In genomic region chr2:148044877-148045539, GRCm38 (mm10) we compare ENCODE assay signal across 8 mouse cellular contexts. TPM values are rescaled to one million over a fixed set of nuclear protein-coding genes. Genes with fewer than 3 reads are reported as not detected.
A peak's percentile ranks its signal among the peaks of the same experiment; 100 is the strongest.
DNase-seq lines count a peak whose midpoint lies in the region; ATAC-seq and TF ChIP-seq lines count a peak whose summit lies in the region.

No protein-coding gene starts in this region.

- under 1% methylated on average over 26 of the region's 26 CpGs for WGBS in forebrain, embryonic 11.5 days
- WGBS in forebrain, embryonic 16.5 days: under 1% methylated on average over 26 of the region's 26 CpGs
- WGBS in hindbrain, embryonic 14.5 days: under 1% methylated on average over 26 of the region's 26 CpGs

- H3K4me2 ChIP-seq in forebrain, embryonic 11.5 days (ENCODE audit: low read depth, low read length, severe bottlenecking): no peak overlapping the region
- no peak overlapping the region for H3K4me2 ChIP-seq in forebrain, embryonic 16.5 days (ENCODE audit: low read length)
- H3K4me2 ChIP-seq in hindbrain, embryonic 14.5 days (replicated peaks): no peak overlapping the region

- H3K27me3 ChIP-seq in forebrain, embryonic 11.5 days (ENCODE audit: control insufficient read depth, insufficient read depth, low read length): peaks cover 97% of the 10 kb centered on the region
- H3K27me3 ChIP-seq in forebrain, embryonic 16.5 days (replicated peaks; ENCODE audit: control insufficient read depth, insufficient read depth, low read length): peaks cover 81% of the 10 kb centered on the region
- H3K27me3 ChIP-seq in E14TG2a.4 (ENCODE audit: insufficient read depth, low read length): peaks cover 95% of the 10 kb centered on the region
- peaks cover 97% of the 10 kb centered on the region for H3K27me3 ChIP-seq in hindbrain, embryonic 14.5 days (ENCODE audit: control insufficient read depth, insufficient read depth, low read length)

- no peak for TF ChIP-seq CTCF in E14TG2a.4 (conservative IDR thresholded peaks at IDR 0.05; ENCODE audit: low read length)

- H3K4me3 ChIP-seq in forebrain, embryonic 11.5 days (ENCODE audit: low read depth, low read length): peak overlapping the region; percentile 2; the same call in 1 of the 2 replicates
- H3K4me3 ChIP-seq in forebrain, embryonic 16.5 days (replicated peaks; ENCODE audit: low read length): no peak overlapping the region
- peak overlapping the region; percentile 52 for H3K4me3 ChIP-seq in E14TG2a.4 (replicated peaks; ENCODE audit: low read length)
- H3K4me3 ChIP-seq in hindbrain, embryonic 14.5 days (replicated peaks; ENCODE audit: low read length): peak overlapping the region; percentile 16

- no peaks in the 10 kb centered on the region for H3K9me3 ChIP-seq in forebrain, embryonic 11.5 days (ENCODE audit: control insufficient read depth, low read length)
- H3K9me3 ChIP-seq in forebrain, embryonic 16.5 days (ENCODE audit: control insufficient read depth, low read length): no peaks in the 10 kb centered on the region
- no peaks in the 10 kb centered on the region for H3K9me3 ChIP-seq in E14TG2a.4 (ENCODE audit: low read length)
- no peaks in the 10 kb centered on the region for H3K9me3 ChIP-seq in hindbrain, embryonic 14.5 days (ENCODE audit: control insufficient read depth, low read length)

- no peak for ATAC-seq in forebrain, embryonic 11.5 days (replicated peaks; ENCODE audit: low FRiP score)
- no peak for ATAC-seq in forebrain, embryonic 16.5 days
- no peak for ATAC-seq in hindbrain, embryonic 14.5 days (ENCODE audit: low FRiP score)

- DNase-seq in forebrain, embryonic 11.5 days (ENCODE audit: low spot score): no peak
- DNase-seq in hindbrain, embryonic 14.5 days (ENCODE audit: low spot score): no peak
- DNase-seq in lung, postnatal 4 days: peak; percentile 33 to 36
- no peak for DNase-seq in right cerebral cortex, postnatal 25 days
- no peak for DNase-seq in cerebellum, postnatal 25 days
- DNase-seq in B cell, adult 2 months: no peak

- H3K36me3 ChIP-seq in forebrain, embryonic 11.5 days (ENCODE audit: control insufficient read depth, insufficient read depth, low read length): no peaks in the 10 kb centered on the region
- no peaks in the 10 kb centered on the region for H3K36me3 ChIP-seq in forebrain, embryonic 16.5 days (ENCODE audit: control insufficient read depth, insufficient read depth)
- H3K36me3 ChIP-seq in E14TG2a.4 (ENCODE audit: insufficient read depth, low read length): no peaks in the 10 kb centered on the region
- no peaks in the 10 kb centered on the region for H3K36me3 ChIP-seq in hindbrain, embryonic 14.5 days (replicated peaks; ENCODE audit: control insufficient read depth, insufficient read depth)

- H3K27ac ChIP-seq in forebrain, embryonic 11.5 days (ENCODE audit: low read depth, low read length): no peak overlapping the region
- H3K27ac ChIP-seq in forebrain, embryonic 16.5 days (ENCODE audit: low read length): no peak overlapping the region
- no peak overlapping the region for H3K27ac ChIP-seq in hindbrain, embryonic 14.5 days

- no peak overlapping the region for H3K9ac ChIP-seq in forebrain, embryonic 11.5 days (ENCODE audit: low read length)
- H3K9ac ChIP-seq in forebrain, embryonic 16.5 days (replicated peaks; ENCODE audit: low read depth, low read length): no peak overlapping the region
- no peak overlapping the region for H3K9ac ChIP-seq in hindbrain, embryonic 14.5 days

- peaks cover 7% of the 10 kb centered on the region; the same call in 1 of the 2 replicates for H3K4me1 ChIP-seq in forebrain, embryonic 11.5 days (replicated peaks; ENCODE audit: control insufficient read depth, insufficient read depth, low read length)
- peaks cover 15% of the 10 kb centered on the region for H3K4me1 ChIP-seq in forebrain, embryonic 16.5 days (replicated peaks; ENCODE audit: control insufficient read depth, insufficient read depth, low read length)
- peaks cover 55% of the 10 kb centered on the region for H3K4me1 ChIP-seq in E14TG2a.4 (replicated peaks; ENCODE audit: low read depth, low read length)
- H3K4me1 ChIP-seq in hindbrain, embryonic 14.5 days (replicated peaks; ENCODE audit: control insufficient read depth, insufficient read depth, low read length): no peaks in the 10 kb centered on the region

RNA-seq across cellular contexts. Expression of gene Foxa2, which starts 1.8 kb away (rescaled TPM):
- 0.15 and 0.69 TPM in 2 replicates for polyA plus RNA-seq in forebrain, embryonic 11.5 days (2014; fragmentation: Nextera tagmentation; extraction: Ambion mirVana)
- 0.11 TPM in 1 of 2 replicates, not detected in the other for polyA plus RNA-seq in forebrain, embryonic 16.5 days (2015; fragmentation: Nextera tagmentation; extraction: Ambion mirVana)
- polyA plus RNA-seq in hindbrain, embryonic 14.5 days (2014; fragmentation: Nextera tagmentation; extraction: Ambion mirVana): 2.1 and 2.2 TPM in 2 replicates

Comparison
In these comparisons a context has a peak if more than half of its experiments do, and no peak if none do; other contexts are left out.
1. DNase-seq: peak in lung, postnatal 4 days (2 of 2); none in forebrain, embryonic 11.5 days (single experiment), hindbrain, embryonic 14.5 days (single experiment), right cerebral cortex, postnatal 25 days (single experiment), cerebellum, postnatal 25 days (0 of 2) and B cell, adult 2 months (0 of 2).